Mouse (Mus musculus) lung, postnatal 0 days (tissue): ENCODE measurements around the gene C2cd2. TPM values are rescaled to one million over a fixed set of nuclear protein-coding genes. Genes with fewer than 3 reads are reported as not detected.

Experiments
- ATAC-seq: fragments of 200-750 bp; cut with Nextera tagmentation; 2 replicates; pipeline ENCODE4 v1.8.0; 2017; ENCODE audit warnings: moderate library complexity
- DNase-seq: peaks from one replicate; pipeline ENCODE4 v3.0.0-alpha.2; 2016; ENCODE audit warnings: low spot score
- H3K27ac ChIP-seq: fragments of 300-500 bp; sonication (generic); 2 replicates; pipeline ENCODE4 v1.5.1; 2014; ENCODE audit warnings: antibody characterized with exemption, mild to moderate bottlenecking, low read length, mixed read lengths
- H3K27me3 ChIP-seq: fragments of 300-500 bp; sonication (generic); replicated peaks from 2 replicates; pipeline ENCODE4 v1.6.1; 2014; ENCODE audit warnings: low read length, mixed read lengths; ENCODE audit not compliant: insufficient read depth
- H3K36me3 ChIP-seq: fragments of 300-500 bp; sonication (generic); 2 replicates; pipeline ENCODE4 v1.6.1; 2014; ENCODE audit warnings: low read length, mixed read lengths; ENCODE audit not compliant: insufficient read depth
- H3K4me1 ChIP-seq: fragments of 300-500 bp; sonication (generic); 2 replicates; pipeline ENCODE4 v1.6.1; 2014; ENCODE audit warnings: antibody characterized with exemption, low read depth, low read length, mixed read lengths; ENCODE audit not compliant: insufficient read depth
- H3K4me2 ChIP-seq: fragments of 300-500 bp; sonication (generic); replicated peaks from 2 replicates; pipeline ENCODE4 v1.6.1; 2014; ENCODE audit warnings: low read depth, mild to moderate bottlenecking, low read length, moderate library complexity, mixed read lengths
- H3K4me3 ChIP-seq: fragments of 300-500 bp; sonication (generic); 2 replicates; pipeline ENCODE4 v1.5.1; 2014; ENCODE audit warnings: low read depth, low read length
- H3K9ac ChIP-seq: fragments of 300-500 bp; sonication (generic); replicated peaks from 2 replicates; pipeline ENCODE4 v1.6.1; 2014; ENCODE audit warnings: low read depth, mild to moderate bottlenecking
- H3K9me3 ChIP-seq: fragments of 300-500 bp; sonication (generic); 2 replicates; pipeline ENCODE4 v1.6.1; 2016; ENCODE audit warnings: low read length, mixed read lengths
- CTCF ChIP-seq: IDR thresholded peaks from 2 replicates; pipeline ENCODE4 v1.5.1; 2016; ENCODE audit warnings: antibody characterized with exemption, mild to moderate bottlenecking
- EP300 ChIP-seq: IDR thresholded peaks from 2 replicates; pipeline ENCODE4 v1.6.1; 2016; ENCODE audit warnings: antibody characterized with exemption, mild to moderate bottlenecking, control low read depth
- WGBS: fragments of 180-500 bp; shearing (Covaris S2); extraction: QIAGEN DNeasy Blood & Tissue Kit; methylation state at CpG from one replicate; pipeline ENCODE4 v1.1.7; 2014; 5-methylcytosine and 5-hydroxymethylcytosine counted together
- polyA plus RNA-seq: library from polyadenylated mRNA; unstranded; fragments of >200 nt; fragmentation: Nextera tagmentation; extraction: Ambion mirVana; gene quantifications from 2 replicates; pipeline ENCODE4 v1.2.1, GENCODE M21; 2015

C2cd2 gene
- polyA plus RNA-seq, 1 experiment from 2014 or later: 15.0 TPM

- ATAC-seq (peak; percentile 24), DNase-seq (peak; percentile 65)
- Histone ChIP-seq H3K27me3 (no peaks in the 10 kb centered on the region), H3K9ac (peak overlapping the region; percentile 98), H3K4me2 (peak overlapping the region; percentile 74), H3K27ac (peak overlapping the region; percentile 99), H3K4me3 (peak overlapping the region; percentile 93), H3K36me3 (no peaks in the 10 kb centered on the region), H3K9me3 (no peaks in the 10 kb centered on the region), H3K4me1 (peaks cover 8% of the 10 kb centered on the region; the same call in 1 of the 2 replicates)
- WGBS: under 1% methylated on average over 10 of the region's 11 CpGs
- TF ChIP-seq CTCF (no peak), EP300 (no peak)
Observed at GRCm38 (mm10) chr16:97850667-97851060, 111.7 kb downstream of the C2cd2 start.

GRCm38 (mm10) chr16:97848832-97849231 lies 113.6 kb downstream of the C2cd2 start:
- TF ChIP-seq EP300 (no peak), CTCF (no peak)
- no peak overlapping the region for H3K27ac ChIP-seq
- no peak overlapping the region for H3K4me3 ChIP-seq
- H3K9ac ChIP-seq: no peak overlapping the region
- H3K27me3 ChIP-seq: no peaks in the 10 kb centered on the region
- H3K4me1 ChIP-seq: peaks cover 8% of the 10 kb centered on the region; the same call in 1 of the 2 replicates
- ATAC-seq (no peak), DNase-seq (no peak)
- H3K9me3 ChIP-seq: no peaks in the 10 kb centered on the region
- no peak overlapping the region for H3K4me2 ChIP-seq
- WGBS: 73% methylated on average over 6 of the region's 6 CpGs
- no peaks in the 10 kb centered on the region for H3K36me3 ChIP-seq

- 56% methylated on average over 12 of the region's 12 CpGs for WGBS
- Histone ChIP-seq H3K9me3 (no peaks in the 10 kb centered on the region), H3K27me3 (no peaks in the 10 kb centered on the region), H3K4me1 (peaks cover 2% of the 10 kb centered on the region; the same call in 1 of the 2 replicates), H3K4me2 (no peak overlapping the region), H3K4me3 (no peak overlapping the region), H3K36me3 (no peaks in the 10 kb centered on the region), H3K9ac (no peak overlapping the region), H3K27ac (no peak overlapping the region)
- DNase-seq (peak; percentile 40), ATAC-seq (peak; percentile 79)
- TF ChIP-seq CTCF (no peak), EP300 (peak; percentile 41; the same call in 1 of the 2 replicates)
Observed at GRCm38 (mm10) chr16:97844967-97845937, 117.1 kb downstream of the C2cd2 start.

- no peaks in the 10 kb centered on the region for H3K9me3 ChIP-seq
- DNase-seq: no peak
- WGBS: 85% methylated on average over 3 of the region's 3 CpGs
- H3K9ac ChIP-seq: no peak overlapping the region
- H3K4me3 ChIP-seq: no peak overlapping the region
- H3K4me2 ChIP-seq: no peak overlapping the region
- TF ChIP-seq CTCF (no peak), EP300 (no peak)
- no peaks in the 10 kb centered on the region for H3K27me3 ChIP-seq
- no peaks in the 10 kb centered on the region for H3K4me1 ChIP-seq
- H3K36me3 ChIP-seq: peaks cover 37% of the 10 kb centered on the region; the same call in 1 of the 2 replicates
- H3K27ac ChIP-seq: no peak overlapping the region
- no peak for ATAC-seq
Observed at GRCm38 (mm10) chr16:97832154-97832553, 130.2 kb downstream of the C2cd2 start.

GRCm38 (mm10) chr16:97828207-97828606 lies 134.2 kb downstream of the C2cd2 start:
- Histone ChIP-seq H3K36me3 (0 out of 2 replicates have a peak, but pooled peaks cover 22% of the 10 kb centered on the region), H3K4me2 (no peak overlapping the region), H3K9me3 (no peaks in the 10 kb centered on the region), H3K4me3 (no peak overlapping the region), H3K27me3 (no peaks in the 10 kb centered on the region), H3K9ac (no peak overlapping the region), H3K4me1 (no peaks in the 10 kb centered on the region), H3K27ac (no peak overlapping the region)
- WGBS: 94% methylated on average over 1 of the region's 1 CpGs
- TF ChIP-seq CTCF (no peak), EP300 (no peak)
- DNase-seq: no peak
- ATAC-seq: no peak

GRCm38 (mm10) chr16:97823311-97824007 lies 138.9 kb downstream of the C2cd2 start:
- H3K4me3 ChIP-seq: no peak overlapping the region
- peaks cover 14% of the 10 kb centered on the region; the same call in 1 of the 2 replicates for H3K36me3 ChIP-seq
- H3K27me3 ChIP-seq: no peaks in the 10 kb centered on the region
- H3K4me2 ChIP-seq: no peak overlapping the region
- 89% methylated on average over 6 of the region's 6 CpGs for WGBS
- DNase-seq (no peak), ATAC-seq (no peak)
- no peaks in the 10 kb centered on the region for H3K4me1 ChIP-seq
- TF ChIP-seq EP300 (no peak), CTCF (no peak)
- H3K9me3 ChIP-seq: no peaks in the 10 kb centered on the region
- H3K9ac ChIP-seq: no peak overlapping the region
- no peak overlapping the region for H3K27ac ChIP-seq
